Mouse (Mus musculus) heart, postnatal 0 days (tissue): ENCODE data around the gene Ppp4c. TPM values are rescaled to one million over a fixed set of nuclear protein-coding genes. Genes with fewer than 3 reads are reported as not detected.
A peak's percentile ranks its signal among the peaks of the same experiment; 100 is the strongest.

Experiments used
- ATAC-seq: fragments of 200-750 bp; cut with Nextera tagmentation; 2 replicates; pipeline ENCODE4 v1.8.0; 2017; ENCODE audit warnings: low read depth, moderate number of reproducible peaks, moderate library complexity; ENCODE audit not compliant: insufficient read depth
- DNase-seq: peaks from one replicate; pipeline ENCODE4 v3.0.0-alpha.2; 2016; ENCODE audit warnings: low spot score
- H3K27ac ChIP-seq: fragments of 300-500 bp; sonication (generic); 2 replicates; pipeline ENCODE4 v1.5.1; 2014; ENCODE audit warnings: low read depth, mild to moderate bottlenecking
- H3K27me3 ChIP-seq: fragments of 300-500 bp; sonication (generic); 2 replicates; pipeline ENCODE4 v1.6.1; 2014; ENCODE audit warnings: low read length, mixed read lengths; ENCODE audit not compliant: control insufficient read depth, insufficient read depth
- H3K36me3 ChIP-seq: fragments of 300-500 bp; sonication (generic); replicated peaks from 2 replicates; pipeline ENCODE4 v1.6.1; 2014; ENCODE audit warnings: low read length, mixed read lengths; ENCODE audit not compliant: control insufficient read depth, insufficient read depth
- H3K4me1 ChIP-seq: fragments of 300-500 bp; sonication (generic); 2 replicates; pipeline ENCODE4 v1.6.1; 2014; ENCODE audit warnings: antibody characterized with exemption; ENCODE audit not compliant: control insufficient read depth, insufficient read depth
- H3K4me2 ChIP-seq: fragments of 300-500 bp; sonication (generic); 2 replicates; pipeline ENCODE4 v1.6.1; 2014; ENCODE audit warnings: low read depth, mild to moderate bottlenecking, low read length, moderate library complexity
- H3K4me3 ChIP-seq: fragments of 300-500 bp; sonication (generic); 2 replicates; pipeline ENCODE4 v1.5.1; 2014; ENCODE audit warnings: low read depth, low read length
- H3K9ac ChIP-seq: fragments of 300-500 bp; sonication (generic); replicated peaks from 2 replicates; pipeline ENCODE4 v1.6.1; 2014; ENCODE audit warnings: low read depth, low read length, mixed read lengths
- H3K9me3 ChIP-seq: fragments of 300-500 bp; sonication (generic); replicated peaks from 2 replicates; pipeline ENCODE4 v1.6.1; 2016; ENCODE audit warnings: low read length; ENCODE audit not compliant: control insufficient read depth
- CTCF ChIP-seq: IDR thresholded peaks from 2 replicates; pipeline ENCODE4 v1.5.1; 2016; ENCODE audit warnings: antibody characterized with exemption, control low read depth, low read depth
- EP300 ChIP-seq: IDR thresholded peaks from 2 replicates; pipeline ENCODE4 v1.6.1; 2016; ENCODE audit warnings: antibody characterized with exemption, low read depth
- WGBS: fragments of 180-500 bp; shearing (Covaris S2); extraction: QIAGEN DNeasy Blood & Tissue Kit; methylation state at CpG from one replicate; pipeline ENCODE4 v1.1.7; 2014; 5-methylcytosine and 5-hydroxymethylcytosine counted together
- polyA plus RNA-seq: library from polyadenylated mRNA; unstranded; fragments of >200 nt; fragmentation: Nextera tagmentation; extraction: Ambion mirVana; gene quantifications from 2 replicates; pipeline ENCODE4 v1.2.1, GENCODE M21; 2015
- total RNA-seq: library from RNA; depleted of rRNA; stranded (reverse); fragments of >200 nt; gene quantifications from 2 replicates; pipeline ENCODE4 v1.2.3, GENCODE M21; 2014; ENCODE audit warnings: low replicate concordance

Gene Ppp4c
- total and polyA plus RNA-seq, 2 experiments from 2014 or later, result 77.4 to 118 TPM

GRCm38 (mm10) chr7:126818818-126819217, 26.5 kb upstream of the Ppp4c start:
- H3K4me2 ChIP-seq, result no peak overlapping the region
- no peak for ATAC-seq
- TF ChIP-seq EP300 (no peak), CTCF (no peak; the same call in 1 of the 2 replicates)
- no peaks in the 10 kb centered on the region for H3K36me3 ChIP-seq
- no peaks in the 10 kb centered on the region for H3K9me3 ChIP-seq
- WGBS, result 17% methylated on average over 1 of the region's 1 CpGs
- H3K27me3 ChIP-seq, result peaks cover 18% of the 10 kb centered on the region
- no peaks in the 10 kb centered on the region; the same call in 1 of the 2 replicates for H3K4me1 ChIP-seq
- no peak overlapping the region for H3K27ac ChIP-seq
- no peak for DNase-seq
- no peak overlapping the region for H3K4me3 ChIP-seq
- H3K9ac ChIP-seq, result no peak overlapping the region

GRCm38 (mm10) chr7:126817595-126817994, 25.3 kb upstream of the Ppp4c start:
- Histone ChIP-seq H3K4me1 (no peaks in the 10 kb centered on the region), H3K4me3 (no peak overlapping the region), H3K9me3 (no peaks in the 10 kb centered on the region), H3K9ac (no peak overlapping the region), H3K4me2 (no peak overlapping the region), H3K27ac (no peak overlapping the region), H3K27me3 (peaks cover 6% of the 10 kb centered on the region), H3K36me3 (no peaks in the 10 kb centered on the region)
- no peak for ATAC-seq
- WGBS, result 80% methylated on average over 7 of the region's 7 CpGs
- DNase-seq, result no peak
- TF ChIP-seq CTCF, result no peak

DNA sequence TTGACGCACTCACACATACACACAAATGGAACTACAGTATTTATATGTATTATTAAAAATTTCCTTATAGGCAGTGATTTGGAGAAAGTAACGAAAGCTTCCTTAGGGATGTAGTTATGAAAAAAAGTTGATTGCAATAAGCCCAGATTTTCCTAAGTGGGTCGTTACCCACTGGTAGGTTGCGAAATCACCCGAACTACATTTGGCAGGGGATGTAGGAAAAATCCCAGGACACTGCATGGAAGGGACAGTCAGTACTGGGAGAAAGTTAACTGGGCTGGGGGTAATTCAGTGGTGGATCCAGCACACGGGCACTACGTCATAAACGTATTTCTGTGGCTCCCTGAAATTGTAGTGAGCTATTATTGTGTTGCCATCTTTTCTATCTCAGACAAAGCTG, 24.2 kb upstream of the Ppp4c start:
- no peak overlapping the region for H3K4me2 ChIP-seq
- H3K9ac ChIP-seq, result no peak overlapping the region
- DNase-seq (no peak), ATAC-seq (no peak)
- no peaks in the 10 kb centered on the region for H3K9me3 ChIP-seq
- no peaks in the 10 kb centered on the region for H3K4me1 ChIP-seq
- H3K36me3 ChIP-seq, result no peaks in the 10 kb centered on the region
- 80% methylated on average over 8 of the region's 8 CpGs for WGBS
- TF ChIP-seq EP300, result no peak
- no peak for TF ChIP-seq CTCF
- no peak overlapping the region for H3K27ac ChIP-seq
- H3K27me3 ChIP-seq, result no peaks in the 10 kb centered on the region
- H3K4me3 ChIP-seq, result no peak overlapping the region

DNA sequence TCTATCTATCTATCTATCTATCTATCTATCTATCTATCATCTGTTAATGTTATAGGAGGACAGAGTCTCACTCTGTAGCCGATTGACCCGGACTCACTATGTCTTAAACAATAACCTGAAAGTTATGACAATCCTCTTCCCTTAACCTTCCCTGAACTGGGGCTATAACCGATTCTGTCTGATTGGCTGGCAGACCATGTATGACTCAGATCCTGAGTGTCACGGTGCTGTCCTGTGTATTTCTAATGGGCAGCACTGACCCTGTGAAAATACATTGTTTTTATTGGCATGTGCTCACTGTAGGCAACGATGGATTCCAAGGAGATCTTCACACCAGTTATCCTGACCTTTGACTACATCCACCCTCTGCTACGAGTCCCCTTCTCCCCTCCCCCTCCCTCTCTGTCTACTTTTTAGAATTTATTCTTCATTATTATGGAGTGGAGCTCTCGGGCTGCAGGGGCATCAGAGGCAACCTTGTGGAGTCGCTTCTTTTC, 23.5 kb upstream of the Ppp4c start:
- DNase-seq (no peak), ATAC-seq (no peak)
- Histone ChIP-seq H3K36me3 (no peaks in the 10 kb centered on the region), H3K9ac (no peak overlapping the region), H3K27me3 (no peaks in the 10 kb centered on the region), H3K27ac (no peak overlapping the region), H3K4me2 (no peak overlapping the region), H3K4me3 (no peak overlapping the region), H3K4me1 (no peaks in the 10 kb centered on the region), H3K9me3 (no peaks in the 10 kb centered on the region)
- 63% methylated on average over 8 of the region's 8 CpGs for WGBS
- no peak for TF ChIP-seq CTCF

- 47% methylated on average over 5 of the region's 5 CpGs for WGBS
- peak overlapping the region; percentile 53 for H3K27ac ChIP-seq
These were observed 17.6 kb upstream of the Ppp4c start for GRCm38 (mm10) chr7:126809723-126810369.

More at GRCm38 (mm10) chr7:126809723-126810369, 17.6 kb upstream of the Ppp4c start:
- Histone ChIP-seq H3K9me3 (no peaks in the 10 kb centered on the region), H3K27me3 (no peaks in the 10 kb centered on the region), H3K9ac (peak overlapping the region; percentile 40; the same call in 1 of the 2 replicates), H3K36me3 (0 out of 2 replicates have a peak, but pooled peaks cover 3% of the 10 kb centered on the region), H3K4me2 (peak overlapping the region; percentile 69; the same call in 1 of the 2 replicates), H3K4me3 (no peak overlapping the region), H3K4me1 (no peaks in the 10 kb centered on the region; the same call in none of the 2 replicates)
- ATAC-seq, result no peak
- DNase-seq, result no peak
- no peak for TF ChIP-seq CTCF
- TF ChIP-seq EP300, result no peak
